Mouse (Mus musculus): Measurements from ENCODE around the gene Ifrd2.

DNA sequence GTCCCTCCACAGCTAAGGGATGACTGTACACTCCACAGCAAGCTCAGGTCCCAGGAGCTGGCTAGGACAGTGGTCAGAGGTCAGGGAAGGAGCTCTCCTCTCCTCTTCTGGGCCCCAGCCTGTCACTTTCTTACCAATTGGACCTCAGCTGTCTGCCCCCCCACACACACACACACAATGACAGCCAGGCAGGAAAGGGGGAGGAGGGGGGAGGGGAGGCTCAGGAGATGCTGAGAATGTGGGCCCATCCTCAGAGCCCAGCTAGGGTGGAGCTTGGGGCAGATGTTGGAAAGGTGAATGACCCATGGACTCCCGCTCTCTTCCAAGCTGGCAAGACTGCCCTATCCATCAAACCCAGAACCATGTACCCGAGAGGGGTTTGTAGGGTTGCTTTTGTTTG lies 19.6 kb downstream of the Ifrd2 start:
- TF ChIP-seq CTCF (IDR thresholded peaks at IDR 0.05; ENCODE audit: control insufficient read depth, insufficient read depth, insufficient read length): no peak
- no peak for TF ChIP-seq CEBPB (IDR thresholded peaks at IDR 0.05; ENCODE audit: low read depth)
- no peak for TF ChIP-seq MYOG (IDR thresholded peaks at IDR 0.05; ENCODE audit: control insufficient read depth, extremely low read depth, insufficient read length)
- no peak for TF ChIP-seq MAX (IDR thresholded peaks at IDR 0.05)
- TF ChIP-seq MYOD1 (IDR thresholded peaks at IDR 0.05; ENCODE audit: control insufficient read depth, insufficient read length, low read depth): no peak
- TF ChIP-seq USF1 (IDR thresholded peaks at IDR 0.05; ENCODE audit: low read depth): no peak
